28 mouse cellular contexts compared by ENCODE assay signal in genomic region chr12:80054655-80055037, GRCm38 (mm10). TPM values are rescaled to one million over a fixed set of nuclear protein-coding genes. Genes with fewer than 3 reads are reported as not detected.
DNase-seq lines count a peak whose midpoint lies in the region; ATAC-seq and TF ChIP-seq lines count a peak whose summit lies in the region.
"Had no signal": no experiment of that assay in that cellular context is flagged by ENCODE, and none has a peak within 500 bp of the region (broad histone marks: within the 10 kb centered on the region; RNA-seq: fewer than 3 reads in every experiment).

No protein-coding gene starts in this region.

- no peak for TF ChIP-seq CTCF in bone marrow, adult 2 months (IDR thresholded peaks at IDR 0.05; ENCODE audit: control insufficient read depth, insufficient read depth, low read length)
- TF ChIP-seq CTCF in small intestine, adult 2 months (IDR thresholded peaks at IDR 0.05; ENCODE audit: extremely low read depth, insufficient read length, insufficient replicate concordance, low read depth, low read length), result no peak

- WGBS in lung, embryonic 16.5 days, result 66% methylated on average over 3 of the region's 3 CpGs
- WGBS in bone marrow, adult 2 months, result 71% methylated on average over 3 of the region's 3 CpGs
- 72% methylated on average over 3 of the region's 3 CpGs for WGBS in intestine, embryonic 14.5 days
- 69% methylated on average over 3 of the region's 3 CpGs for WGBS in small intestine, adult 2 months
- 87% methylated on average over 3 of the region's 3 CpGs for WGBS in hindbrain, embryonic 12.5 days

- no peaks in the 10 kb centered on the region for H3K36me3 ChIP-seq in lung, embryonic 16.5 days (ENCODE audit: control insufficient read depth, insufficient read depth, low read length)
- no peaks in the 10 kb centered on the region for H3K36me3 ChIP-seq in intestine, embryonic 14.5 days (ENCODE audit: control insufficient read depth, insufficient read depth, low read length)
- no peaks in the 10 kb centered on the region for H3K36me3 ChIP-seq in small intestine, adult 2 months (ENCODE audit: control insufficient read depth, insufficient read depth, low read length)
- no peaks in the 10 kb centered on the region for H3K36me3 ChIP-seq in hindbrain, embryonic 12.5 days
- H3K36me3 ChIP-seq: G1E; hindbrain, embryonic 10.5 days; kidney, embryonic 15.5 days; limb, embryonic 10.5 days; limb, embryonic 15.5 days; liver, embryonic 13.5 days had no signal

- DNase-seq in lung, postnatal 4 days, result no peak
- DNase-seq in intestine, embryonic 14.5 days (ENCODE audit: low spot score), result no peak
- DNase-seq in urinary bladder, adult 2 months (ENCODE audit: low spot score), result no peak
- DNase-seq in kidney, postnatal 25 days, result no peak
- DNase-seq: adrenal gland, adult 8-10 months; cerebellum, adult 8-10 months; cerebellum, postnatal 36 days; gastrocnemius, postnatal 14 days; heart, adult 18-20 months; heart, postnatal 14 days; kidney, adult 18-20 months; liver, embryonic 13.5 days; right cerebral cortex, adult 18-20 months; thymus, postnatal 4 days had no signal

- peaks cover 7% of the 10 kb centered on the region for H3K4me1 ChIP-seq in lung, embryonic 16.5 days (replicated peaks; ENCODE audit: control insufficient read depth, insufficient read depth, low read length)
- H3K4me1 ChIP-seq in bone marrow, adult 2 months (ENCODE audit: control insufficient read depth, insufficient read depth, low read length), result peaks cover 4% of the 10 kb centered on the region; the same call in 1 of the 2 replicates
- 0 out of 2 replicates have a peak, but pooled peaks cover under 1% of the 10 kb centered on the region for H3K4me1 ChIP-seq in intestine, embryonic 14.5 days (replicated peaks; ENCODE audit: control insufficient read depth, insufficient read depth, low read length)
- peaks cover 18% of the 10 kb centered on the region; the same call in 1 of the 2 replicates for H3K4me1 ChIP-seq in small intestine, adult 2 months (ENCODE audit: control insufficient read depth, insufficient read depth, insufficient read length, low read length)
- H3K4me1 ChIP-seq in hindbrain, embryonic 12.5 days, result peaks cover 2% of the 10 kb centered on the region
- H3K4me1 ChIP-seq: limb, embryonic 15.5 days had no signal

- no peak overlapping the region for H3K4me3 ChIP-seq in lung, embryonic 16.5 days (ENCODE audit: low read length)
- no peak overlapping the region for H3K4me3 ChIP-seq in bone marrow, adult 2 months (replicated peaks; ENCODE audit: control insufficient read depth, low read depth, low read length)
- H3K4me3 ChIP-seq in intestine, embryonic 14.5 days (ENCODE audit: low read depth, low read length), result no peak overlapping the region
- H3K4me3 ChIP-seq in small intestine, adult 2 months (ENCODE audit: low read depth, low read length), result no peak overlapping the region
- H3K4me3 ChIP-seq in hindbrain, embryonic 12.5 days, result no peak overlapping the region
- H3K4me3 ChIP-seq: forebrain, embryonic 13.5 days; hindbrain, embryonic 10.5 days; kidney, embryonic 15.5 days; layer of hippocampus, adult 2 months; limb, embryonic 10.5 days; limb, embryonic 15.5 days; liver, embryonic 13.5 days had no signal

- no peak for TF ChIP-seq POLR2A in bone marrow, adult 2 months (IDR thresholded peaks at IDR 0.05; ENCODE audit: borderline replicate concordance, control insufficient read depth, low read depth, low read length)
- TF ChIP-seq POLR2A in small intestine, adult 2 months (IDR thresholded peaks at IDR 0.05; ENCODE audit: low read depth, low read length), result no peak

- no peaks in the 10 kb centered on the region for H3K9me3 ChIP-seq in lung, embryonic 16.5 days (ENCODE audit: control insufficient read depth, low read length)
- H3K9me3 ChIP-seq in intestine, embryonic 14.5 days (ENCODE audit: control insufficient read depth, low read length), result no peaks in the 10 kb centered on the region
- no peaks in the 10 kb centered on the region for H3K9me3 ChIP-seq in hindbrain, embryonic 12.5 days (replicated peaks)
- H3K9me3 ChIP-seq: forebrain, embryonic 13.5 days; G1E; hindbrain, embryonic 10.5 days; kidney, embryonic 15.5 days; limb, embryonic 10.5 days; limb, embryonic 15.5 days; liver, embryonic 13.5 days had no signal

- H3K4me2 ChIP-seq in lung, embryonic 16.5 days (ENCODE audit: low read depth, low read length), result no peak overlapping the region
- H3K4me2 ChIP-seq in intestine, embryonic 14.5 days (ENCODE audit: low read length), result no peak overlapping the region
- no peak overlapping the region for H3K4me2 ChIP-seq in hindbrain, embryonic 12.5 days (replicated peaks)
- H3K4me2 ChIP-seq: forebrain, embryonic 13.5 days; kidney, embryonic 15.5 days; limb, embryonic 15.5 days; liver, embryonic 13.5 days; midbrain, embryonic 11.5 days had no signal

- no peak overlapping the region for H3K9ac ChIP-seq in lung, embryonic 16.5 days (ENCODE audit: low read length)
- H3K9ac ChIP-seq in intestine, embryonic 14.5 days (ENCODE audit: low read length), result no peak overlapping the region
- no peak overlapping the region for H3K9ac ChIP-seq in hindbrain, embryonic 12.5 days
- H3K9ac ChIP-seq: forebrain, embryonic 13.5 days; kidney, embryonic 15.5 days; limb, embryonic 15.5 days; liver, embryonic 13.5 days had no signal

- H3K27ac ChIP-seq in lung, embryonic 16.5 days (ENCODE audit: low read length), result 0 out of 2 replicates have a peak overlapping the region, but pooled peaks have one; percentile 20
- peak overlapping the region; percentile 41; the same call in 1 of the 2 replicates for H3K27ac ChIP-seq in bone marrow, adult 2 months (ENCODE audit: control insufficient read depth, insufficient read depth, low read depth, low read length, poor library complexity)
- peak overlapping the region; percentile 19 for H3K27ac ChIP-seq in intestine, embryonic 14.5 days (ENCODE audit: low read depth)
- H3K27ac ChIP-seq in small intestine, adult 2 months (ENCODE audit: insufficient read depth, low read depth, low read length), result peak overlapping the region; percentile 24
- no peak overlapping the region for H3K27ac ChIP-seq in hindbrain, embryonic 12.5 days
- H3K27ac ChIP-seq: forebrain, embryonic 13.5 days; hindbrain, embryonic 10.5 days; kidney, embryonic 15.5 days; layer of hippocampus, adult 2 months; limb, embryonic 10.5 days; limb, embryonic 15.5 days; liver, embryonic 13.5 days had no signal

- no peaks in the 10 kb centered on the region for H3K27me3 ChIP-seq in lung, embryonic 16.5 days (ENCODE audit: control insufficient read depth, insufficient read depth, low read depth, low read length)
- H3K27me3 ChIP-seq in intestine, embryonic 14.5 days (replicated peaks; ENCODE audit: control insufficient read depth, insufficient read depth, low read length), result no peaks in the 10 kb centered on the region
- H3K27me3 ChIP-seq in small intestine, adult 2 months (ENCODE audit: control insufficient read depth, insufficient read depth, low read length), result no peaks in the 10 kb centered on the region
- no peaks in the 10 kb centered on the region for H3K27me3 ChIP-seq in hindbrain, embryonic 12.5 days
- H3K27me3 ChIP-seq: forebrain, embryonic 13.5 days; kidney, embryonic 15.5 days; limb, embryonic 15.5 days; liver, embryonic 13.5 days had no signal

- no peak for ATAC-seq in lung, embryonic 16.5 days (ENCODE audit: low read depth)
- no peak for ATAC-seq in intestine, embryonic 14.5 days (replicated peaks; ENCODE audit: low FRiP score, low TSS enrichment, low read depth)
- ATAC-seq in hindbrain, embryonic 12.5 days (ENCODE audit: low FRiP score), result no peak
- ATAC-seq: forebrain, embryonic 13.5 days; hindbrain, embryonic 16.5 days; midbrain, embryonic 16.5 days had no signal

RNA-seq across cellular contexts. Expression of gene Zfp36l1, which starts 58.2 kb away (rescaled TPM):
- 131 and 152 TPM in 2 replicates for polyA plus RNA-seq in lung, embryonic 16.5 days (2015; fragmentation: Nextera tagmentation; extraction: Ambion mirVana)
- polyA plus RNA-seq in bone marrow, adult 2 months (2011; ENCODE audit: insufficient read depth, insufficient read length, low replicate concordance, missing spikeins), result 20.1 and 33.6 TPM in 2 replicates
- 159 and 165 TPM in 2 replicates for polyA plus RNA-seq in intestine, embryonic 14.5 days (2014; fragmentation: Nextera tagmentation; extraction: Ambion mirVana)
- 60.1 and 118 TPM in 2 replicates for polyA plus RNA-seq in small intestine, adult 2 months (2012; rRNA removed)
- 141 and 167 TPM in 2 replicates for polyA plus RNA-seq in urinary bladder, adult 2 months (2012; rRNA removed)
- 87.2 and 92.3 TPM in 2 replicates for polyA plus RNA-seq in hindbrain, embryonic 12.5 days (2016; fragmentation: Nextera tagmentation; extraction: Ambion mirVana)
